Mouse (Mus musculus) stomach, postnatal 0 days (tissue): ENCODE data around the gene Ms4a15. TPM values are rescaled to one million over a fixed set of nuclear protein-coding genes. Genes with fewer than 3 reads are reported as not detected.
A peak's percentile ranks its signal among the peaks of the same experiment; 100 is the strongest.

Experiments used
- ATAC-seq: fragments of 200-750 bp; cut with Nextera tagmentation; 2 replicates; pipeline ENCODE4 v1.8.0; 2017; ENCODE audit not compliant: low FRiP score, low TSS enrichment
- DNase-seq: peaks from one replicate; pipeline ENCODE4 v3.0.0-alpha.2; 2016; ENCODE audit warnings: low spot score
- H3K27ac ChIP-seq: fragments of 300-500 bp; sonication (generic); replicated peaks from 2 replicates; pipeline ENCODE4 v1.5.1; 2014; ENCODE audit warnings: mild to moderate bottlenecking, control low read depth
- H3K27me3 ChIP-seq: fragments of 300-500 bp; sonication (generic); 2 replicates; pipeline ENCODE4 v1.6.1; 2014; ENCODE audit warnings: low read length; ENCODE audit not compliant: control insufficient read depth, insufficient read depth
- H3K36me3 ChIP-seq: fragments of 300-500 bp; sonication (generic); 2 replicates; pipeline ENCODE4 v1.6.1; 2014; ENCODE audit warnings: low read length, mixed read lengths; ENCODE audit not compliant: control insufficient read depth, insufficient read depth
- H3K4me1 ChIP-seq: fragments of 300-500 bp; sonication (generic); replicated peaks from 2 replicates; pipeline ENCODE4 v1.6.1; 2014; ENCODE audit warnings: antibody characterized with exemption; ENCODE audit not compliant: control insufficient read depth, insufficient read depth
- H3K4me2 ChIP-seq: fragments of 300-500 bp; sonication (generic); replicated peaks from 2 replicates; pipeline ENCODE4 v1.6.1; 2014; ENCODE audit warnings: low read depth, mild to moderate bottlenecking, control low read depth, moderate library complexity
- H3K4me3 ChIP-seq: fragments of 300-500 bp; sonication (generic); 2 replicates; pipeline ENCODE4 v1.5.1; 2014; ENCODE audit warnings: low read depth, low read length, control low read depth
- H3K9ac ChIP-seq: fragments of 300-500 bp; sonication (generic); 2 replicates; pipeline ENCODE4 v1.6.1; 2014; ENCODE audit warnings: mild to moderate bottlenecking, low read length, control low read depth, mixed read lengths
- H3K9me3 ChIP-seq: fragments of 300-500 bp; sonication (generic); 2 replicates; pipeline ENCODE4 v1.6.1; 2016; ENCODE audit warnings: low read length; ENCODE audit not compliant: control insufficient read depth
- CTCF ChIP-seq: IDR thresholded peaks from 2 replicates; pipeline ENCODE4 v1.5.1; 2016; ENCODE audit warnings: antibody characterized with exemption, low read depth, mild to moderate bottlenecking, moderate library complexity
- EP300 ChIP-seq: optimal IDR thresholded peaks from 2 replicates; pipeline ENCODE3; 2016; ENCODE audit warnings: antibody characterized with exemption
- WGBS: fragments of 180-500 bp; shearing (Covaris S2); extraction: QIAGEN DNeasy Blood & Tissue Kit; methylation state at CpG from one replicate; pipeline ENCODE4 v1.1.7; 2014; 5-methylcytosine and 5-hydroxymethylcytosine counted together
- polyA plus RNA-seq: library from polyadenylated mRNA; unstranded; fragments of >200 nt; fragmentation: Nextera tagmentation; extraction: Ambion mirVana; gene quantifications from 2 replicates; pipeline ENCODE4 v1.2.1, GENCODE M21; 2015

The Ms4a15 gene
- polyA plus RNA-seq, 1 experiment from 2014 or later = not detected

- DNase-seq = no peak
- no peak for TF ChIP-seq EP300
- no peak for TF ChIP-seq CTCF
- no peaks in the 10 kb centered on the region for H3K36me3 ChIP-seq
- H3K4me1 ChIP-seq = no peaks in the 10 kb centered on the region
- no peaks in the 10 kb centered on the region for H3K9me3 ChIP-seq
- no peak overlapping the region for H3K9ac ChIP-seq
- H3K27ac ChIP-seq = no peak overlapping the region
- no peak overlapping the region for H3K4me2 ChIP-seq
- ATAC-seq = no peak
- H3K27me3 ChIP-seq = no peaks in the 10 kb centered on the region
- H3K4me3 ChIP-seq = no peak overlapping the region
Measured at GRCm38 (mm10) chr19:11015468-11015867, 22.4 kb upstream of the Ms4a15 start.

- DNase-seq (no peak), ATAC-seq (no peak; the same call in 1 of the 2 replicates)
- no peak for TF ChIP-seq EP300
- no peak for TF ChIP-seq CTCF
Measured at GRCm38 (mm10) chr19:10991911-10992310, 1.1 kb downstream of the Ms4a15 start.

GRCm38 (mm10) chr19:10990751-10991150, 2.3 kb downstream of the Ms4a15 start:
- no peaks in the 10 kb centered on the region for H3K9me3 ChIP-seq
- no peaks in the 10 kb centered on the region for H3K4me1 ChIP-seq
- no peak overlapping the region for H3K4me2 ChIP-seq
- 39% methylated on average over 1 of the region's 1 CpGs for WGBS
- H3K27ac ChIP-seq = no peak overlapping the region
- no peak overlapping the region for H3K4me3 ChIP-seq
- no peak for ATAC-seq
- TF ChIP-seq CTCF (no peak), EP300 (no peak)
- H3K9ac ChIP-seq = no peak overlapping the region
- no peak for DNase-seq
- H3K36me3 ChIP-seq = no peaks in the 10 kb centered on the region
- H3K27me3 ChIP-seq = no peaks in the 10 kb centered on the region

More at GRCm38 (mm10) chr19:10991911-10992310, 1.1 kb downstream of the Ms4a15 start:
- Histone ChIP-seq H3K36me3 (no peaks in the 10 kb centered on the region), H3K27me3 (no peaks in the 10 kb centered on the region), H3K4me1 (no peaks in the 10 kb centered on the region), H3K27ac (no peak overlapping the region), H3K9ac (no peak overlapping the region), H3K4me2 (no peak overlapping the region), H3K9me3 (no peaks in the 10 kb centered on the region), H3K4me3 (no peak overlapping the region)

- DNase-seq (no peak), ATAC-seq (0 out of 2 replicates have a peak, but pooled peaks have one; percentile 37)
- Histone ChIP-seq H3K9me3 (no peaks in the 10 kb centered on the region), H3K4me2 (no peak overlapping the region), H3K4me1 (no peaks in the 10 kb centered on the region), H3K4me3 (no peak overlapping the region), H3K27me3 (no peaks in the 10 kb centered on the region), H3K36me3 (no peaks in the 10 kb centered on the region), H3K9ac (no peak overlapping the region), H3K27ac (no peak overlapping the region)
- WGBS = 71% methylated on average over 1 of the region's 1 CpGs
- no peak for TF ChIP-seq EP300
- no peak for TF ChIP-seq CTCF
Measured at GRCm38 (mm10) chr19:10988563-10988962, 4.5 kb downstream of the Ms4a15 start.

- no peak overlapping the region for H3K27ac ChIP-seq
- WGBS = 81% methylated on average over 4 of the region's 4 CpGs
- no peaks in the 10 kb centered on the region for H3K36me3 ChIP-seq
- no peak overlapping the region for H3K4me3 ChIP-seq
- no peak overlapping the region for H3K4me2 ChIP-seq
- TF ChIP-seq EP300 (no peak), CTCF (no peak)
- H3K9me3 ChIP-seq = no peaks in the 10 kb centered on the region
- no peaks in the 10 kb centered on the region for H3K4me1 ChIP-seq
- no peak for DNase-seq
- H3K9ac ChIP-seq = no peak overlapping the region
- peak; percentile 43; the same call in 1 of the 2 replicates for ATAC-seq
- no peaks in the 10 kb centered on the region for H3K27me3 ChIP-seq
Measured at GRCm38 (mm10) chr19:10985889-10986288, 7.2 kb downstream of the Ms4a15 start.

- Histone ChIP-seq H3K4me2 (no peak overlapping the region), H3K36me3 (no peaks in the 10 kb centered on the region), H3K9me3 (no peaks in the 10 kb centered on the region), H3K27me3 (no peaks in the 10 kb centered on the region), H3K9ac (no peak overlapping the region), H3K4me3 (no peak overlapping the region), H3K4me1 (no peaks in the 10 kb centered on the region), H3K27ac (no peak overlapping the region)
- no peak for TF ChIP-seq EP300
- peak; percentile 13; the same call in 1 of the 2 replicates for TF ChIP-seq CTCF
- ATAC-seq = no peak
- 70% methylated on average over 13 of the region's 13 CpGs for WGBS
- DNase-seq = no peak
Measured at GRCm38 (mm10) chr19:10984551-10984950, 8.5 kb downstream of the Ms4a15 start.
